Mouse (Mus musculus) limb, embryonic 14.5 days (tissue): Measurements from ENCODE around the gene Zfp94. TPM values are rescaled to one million over a fixed set of nuclear protein-coding genes. Genes with fewer than 3 reads are reported as not detected.

Experiments
- ATAC-seq: fragments of 200-750 bp; cut with Nextera tagmentation; 2 replicates; pipeline ENCODE4 v1.8.0; 2017; ENCODE audit warnings: low read depth, moderate number of reproducible peaks, moderate TSS enrichment; ENCODE audit not compliant: low FRiP score
- DNase-seq: peaks from one replicate; pipeline ENCODE4 v3.0.0-alpha.2; 2015; ENCODE audit warnings: low spot score
- H3K27ac ChIP-seq: fragments of 300-500 bp; sonication (generic); replicated peaks from 2 replicates; pipeline ENCODE4 v1.5.1; 2014; ENCODE audit warnings: low read depth, mild to moderate bottlenecking, low read length, moderate library complexity, mixed read lengths
- H3K27me3 ChIP-seq: fragments of 300-500 bp; sonication (generic); 2 replicates; pipeline ENCODE4 v1.6.1; 2014; ENCODE audit warnings: low read length, mixed read lengths; ENCODE audit not compliant: control insufficient read depth, insufficient read depth
- H3K36me3 ChIP-seq: fragments of 300-500 bp; sonication (generic); 2 replicates; pipeline ENCODE4 v1.6.1; 2014; ENCODE audit warnings: mild to moderate bottlenecking, low read length, moderate library complexity, mixed read lengths; ENCODE audit not compliant: control insufficient read depth, insufficient read depth
- H3K4me1 ChIP-seq: fragments of 300-500 bp; sonication (generic); 2 replicates; pipeline ENCODE4 v1.6.1; 2014; ENCODE audit warnings: antibody characterized with exemption, low read length, mixed read lengths; ENCODE audit not compliant: control insufficient read depth, insufficient read depth
- H3K4me2 ChIP-seq: fragments of 300-500 bp; sonication (generic); replicated peaks from 2 replicates; pipeline ENCODE4 v1.6.1; 2014; ENCODE audit warnings: low read depth, mild to moderate bottlenecking, low read length, moderate library complexity; ENCODE audit not compliant: severe bottlenecking
- H3K4me3 ChIP-seq: fragments of 300-500 bp; sonication (generic); replicated peaks from 2 replicates; pipeline ENCODE4 v1.5.1; 2014; ENCODE audit warnings: low read length
- H3K9ac ChIP-seq: fragments of 300-500 bp; sonication (generic); 2 replicates; pipeline ENCODE4 v1.6.1; 2014; ENCODE audit warnings: mild to moderate bottlenecking, low read depth, low read length, moderate library complexity; ENCODE audit not compliant: severe bottlenecking
- H3K9me3 ChIP-seq: fragments of 300-500 bp; sonication (generic); 2 replicates; pipeline ENCODE4 v1.6.1; 2016; ENCODE audit warnings: low read length; ENCODE audit not compliant: control insufficient read depth
- POLR2A ChIP-seq: fragments of 200-500 bp; IDR thresholded peaks from 2 replicates; pipeline ENCODE4 v1.8.0; 2012; ENCODE audit warnings: inconsistent platforms, mild to moderate bottlenecking, moderate library complexity, borderline replicate concordance; ENCODE audit not compliant: insufficient read depth, insufficient read length; ENCODE audit errors: extremely low read depth
- WGBS: fragments of 180-500 bp; shearing (Covaris S2); extraction: QIAGEN DNeasy Blood & Tissue Kit; methylation state at CpG from one replicate; pipeline ENCODE4 v1.1.7; 2014; 5-methylcytosine and 5-hydroxymethylcytosine counted together
- polyA plus RNA-seq, 2 experiments: library from polyadenylated mRNA; depleted of rRNA in 1 of 2; stranded (reverse) in 1 of 2; unstranded in 1 of 2; fragments of >200 nt; fragmentation: Nextera tagmentation in 1 of 2; extraction: Ambion mirVana in 1 of 2; gene quantifications; 2 replicates each; pipeline versions ENCODE4 v1.2.1 to v1.2.3; 2012 to 2014

Zfp94 gene
- polyA plus RNA-seq (2012; rRNA removed): 13.8 and 14.4 TPM in 2 replicates
- polyA plus RNA-seq (2014; fragmentation: Nextera tagmentation; extraction: Ambion mirVana): 11.7 and 12.6 TPM in 2 replicates

DNA sequence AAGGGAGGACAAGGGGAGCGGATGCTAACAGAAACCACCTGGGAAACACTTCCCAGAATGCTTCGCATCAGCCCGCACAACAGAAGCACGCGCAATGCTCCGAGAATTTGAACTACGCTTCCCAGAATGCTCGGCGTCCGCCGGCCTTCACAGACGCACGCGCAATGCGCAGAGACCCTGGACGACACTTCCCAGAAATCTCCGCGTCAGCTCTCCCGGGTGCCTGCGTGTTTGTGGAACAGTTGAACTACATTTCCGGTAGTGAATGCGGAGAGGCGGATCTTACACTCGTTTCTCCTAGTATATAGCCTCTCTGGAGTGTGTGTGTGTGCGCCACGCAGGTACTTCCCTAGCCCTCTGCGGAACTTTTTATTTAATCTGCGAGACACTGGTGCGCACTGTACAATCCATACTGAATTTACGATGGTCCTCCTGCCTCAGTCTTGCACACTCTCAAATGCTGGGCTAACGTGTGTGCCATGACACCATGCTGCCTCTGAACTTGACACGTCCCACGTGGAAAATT is at the start of gene Zfp94:
Zfp94 (minus strand) TSS at position 100 of the 526 bp plus-strand sequence.
- WGBS: under 1% methylated on average over 33 of the region's 33 CpGs
- H3K4me1 ChIP-seq: peaks cover 6% of the 10 kb centered on the region
- peak; percentile 25; the same call in 1 of the 2 replicates for TF ChIP-seq POLR2A
- ATAC-seq: peak; percentile 97
- peaks cover 5% of the 10 kb centered on the region for H3K36me3 ChIP-seq
- DNase-seq: peak; percentile 95
- H3K27me3 ChIP-seq: no peaks in the 10 kb centered on the region
- H3K4me2 ChIP-seq: peak within 1 kb of the TSS; percentile 61
- peak within 1 kb of the TSS; percentile 53 for H3K9ac ChIP-seq
- H3K27ac ChIP-seq: peak within 1 kb of the TSS; percentile 75
- H3K9me3 ChIP-seq: no peaks in the 10 kb centered on the region
- H3K4me3 ChIP-seq: peak within 1 kb of the TSS; percentile 48

DNA sequence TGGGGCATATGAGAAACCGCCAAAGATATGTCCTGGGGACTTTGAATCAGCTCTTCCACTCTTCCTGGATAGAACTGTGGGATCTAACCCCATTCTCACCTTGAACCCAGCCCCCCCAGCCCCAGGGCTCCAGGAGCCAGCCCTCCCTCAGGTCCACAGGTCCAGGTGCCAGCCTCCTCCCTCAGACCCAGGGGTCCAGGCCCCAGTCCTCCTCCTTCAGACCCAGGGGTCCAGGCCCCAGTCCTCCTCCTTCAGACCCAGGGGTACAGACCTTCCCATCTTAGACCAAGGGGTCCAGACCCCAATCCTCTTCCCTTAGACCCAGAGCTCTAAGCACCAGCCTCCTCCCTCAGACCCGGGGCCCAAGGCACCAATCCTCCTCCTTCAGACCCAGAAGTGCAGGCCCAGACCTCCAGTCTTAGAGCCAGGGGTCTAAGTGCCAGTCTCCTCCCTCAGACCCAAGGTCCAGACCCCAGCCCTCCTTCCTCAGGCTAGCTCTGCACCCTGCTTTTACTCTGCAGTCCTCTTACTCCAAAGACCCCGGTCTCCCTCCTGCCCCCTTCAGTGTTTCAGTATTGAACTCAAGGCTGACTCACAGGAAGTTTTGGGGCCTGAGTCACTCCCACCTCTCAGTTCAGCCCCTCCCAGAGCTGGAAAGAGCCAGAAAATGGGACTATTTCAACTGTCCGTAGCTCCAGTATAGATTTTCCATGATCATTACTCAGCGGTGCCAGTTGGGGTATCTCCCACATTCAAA is 49.0 kb upstream of the Zfp94 start:
- Histone ChIP-seq H3K27me3 (no peaks in the 10 kb centered on the region), H3K36me3 (no peaks in the 10 kb centered on the region), H3K4me1 (peaks cover 5% of the 10 kb centered on the region; the same call in 1 of the 2 replicates), H3K4me2 (no peak overlapping the region), H3K27ac (no peak overlapping the region), H3K4me3 (no peak overlapping the region), H3K9ac (no peak overlapping the region), H3K9me3 (no peaks in the 10 kb centered on the region)
- ATAC-seq (0 out of 2 replicates have a peak, but pooled peaks have one; percentile 12), DNase-seq (no peak)
- WGBS: 73% methylated on average over 5 of the region's 5 CpGs
- TF ChIP-seq POLR2A: no peak

DNA sequence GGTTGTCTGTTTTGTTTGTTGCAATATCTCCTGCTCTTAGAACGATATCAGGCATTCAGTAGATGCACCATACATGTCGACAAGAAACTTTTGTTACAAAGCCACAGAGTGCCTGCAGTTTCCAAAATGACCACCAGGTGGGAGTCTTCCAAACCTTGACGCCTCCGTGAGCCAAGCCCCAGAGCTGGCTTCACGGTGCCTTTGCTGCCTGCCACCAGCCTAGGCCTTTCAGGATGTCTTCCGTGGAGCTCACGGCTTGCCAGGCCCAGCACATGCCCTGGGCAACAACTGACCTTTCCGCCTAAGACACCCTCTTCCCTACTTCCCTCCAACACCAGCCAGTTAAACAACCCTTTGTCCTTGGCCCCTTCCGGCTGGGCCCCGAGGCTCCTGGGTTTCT is 48.4 kb upstream of the Zfp94 start:
- Histone ChIP-seq H3K4me3 (no peak overlapping the region), H3K9me3 (no peaks in the 10 kb centered on the region), H3K27me3 (no peaks in the 10 kb centered on the region), H3K4me2 (no peak overlapping the region), H3K27ac (no peak overlapping the region), H3K4me1 (no peaks in the 10 kb centered on the region), H3K36me3 (no peaks in the 10 kb centered on the region), H3K9ac (no peak overlapping the region)
- peak; percentile 87 for DNase-seq
- no peak for TF ChIP-seq POLR2A
- ATAC-seq: 0 out of 2 replicates have a peak, but pooled peaks have one; percentile 30
- 23% methylated on average over 10 of the region's 10 CpGs for WGBS

DNA sequence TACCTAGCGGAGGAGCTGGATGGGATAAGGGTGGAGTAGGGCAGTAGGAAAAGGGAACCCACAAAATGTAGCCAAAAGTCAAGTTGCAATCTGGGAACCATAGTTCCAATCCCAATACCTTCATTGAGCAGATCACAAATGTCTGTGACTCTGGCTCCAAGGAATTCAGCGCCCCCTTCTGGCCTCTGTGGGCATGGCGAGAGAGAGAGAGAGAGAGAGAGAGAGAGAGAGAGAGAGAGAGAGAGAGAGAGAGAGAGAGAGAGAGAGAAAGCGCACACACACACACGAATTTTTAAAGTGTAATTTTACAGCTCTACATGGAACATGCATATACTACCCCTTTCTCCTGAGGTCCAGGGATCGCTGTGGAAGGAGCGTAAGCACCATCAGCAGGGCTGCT is 46.8 kb upstream of the Zfp94 start:
- no peak overlapping the region for H3K27ac ChIP-seq
- no peak overlapping the region for H3K4me3 ChIP-seq
- no peaks in the 10 kb centered on the region for H3K4me1 ChIP-seq
- ATAC-seq (no peak), DNase-seq (no peak)
- no peaks in the 10 kb centered on the region for H3K9me3 ChIP-seq
- WGBS: 21% methylated on average over 7 of the region's 7 CpGs
- H3K9ac ChIP-seq: no peak overlapping the region
- no peak for TF ChIP-seq POLR2A
- H3K4me2 ChIP-seq: no peak overlapping the region
- no peaks in the 10 kb centered on the region for H3K36me3 ChIP-seq
- no peaks in the 10 kb centered on the region for H3K27me3 ChIP-seq

DNA sequence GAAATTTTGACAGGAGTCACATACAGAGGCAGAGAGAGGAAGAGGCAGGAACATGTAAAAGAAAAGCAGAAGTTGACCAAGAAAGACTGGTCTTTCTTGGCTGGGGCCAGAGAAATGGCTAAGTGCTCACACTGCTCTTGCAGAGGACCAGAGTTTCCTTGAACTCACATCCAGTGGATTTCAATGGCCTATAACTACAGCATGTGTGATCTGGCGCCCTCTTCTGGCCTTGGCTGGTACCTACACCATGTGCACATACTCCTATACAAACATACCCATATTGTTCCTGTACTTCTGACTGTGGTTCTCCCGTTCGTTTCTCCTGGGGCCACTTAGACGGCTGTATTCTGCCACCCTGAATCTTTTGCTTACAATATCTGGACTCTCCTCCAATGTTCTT is 44.5 kb upstream of the Zfp94 start:
- no peaks in the 10 kb centered on the region for H3K27me3 ChIP-seq
- H3K36me3 ChIP-seq: no peaks in the 10 kb centered on the region
- no peak for TF ChIP-seq POLR2A
- no peak overlapping the region for H3K27ac ChIP-seq
- no peak for ATAC-seq
- H3K4me2 ChIP-seq: no peak overlapping the region
- H3K9me3 ChIP-seq: no peaks in the 10 kb centered on the region
- no peak for DNase-seq
- no peaks in the 10 kb centered on the region for H3K4me1 ChIP-seq
- no peak overlapping the region for H3K9ac ChIP-seq
- WGBS: 66% methylated on average over 4 of the region's 4 CpGs
- H3K4me3 ChIP-seq: no peak overlapping the region
